Mouse (Mus musculus): ENCODE measurements around the gene Ccdc70.
"Not testable (repeated sequence)": the region's sequence is repeated elsewhere in the genome, so short reads cannot be mapped to it uniquely, and the experiment has no call there.

Gene Ccdc70

DNA sequence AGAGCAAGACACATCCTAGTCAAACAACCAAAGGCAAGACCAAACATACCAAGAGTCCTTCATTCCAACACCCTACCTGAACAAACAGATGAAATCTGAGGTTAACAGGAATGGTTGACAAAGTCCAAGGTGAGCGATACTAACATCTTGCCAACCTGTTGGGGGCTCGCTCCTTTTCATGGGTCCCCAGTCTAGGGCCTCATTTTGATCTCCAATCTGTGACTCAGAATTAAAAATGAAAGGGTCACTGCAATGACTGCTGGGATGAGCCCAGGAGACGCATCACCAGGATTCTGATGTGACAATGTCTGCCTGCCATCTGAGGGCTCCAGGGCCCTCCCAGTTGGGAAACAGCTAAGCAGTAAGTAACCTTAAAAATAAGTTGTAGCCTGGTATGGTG lies at the start of gene Ccdc70:
Gene Ccdc70 (plus strand): TSS at position 301 of the 400 bp plus-strand sequence.
- DNase-seq (ENCODE audit: low spot score in 2 of 2) = no peak

DNA sequence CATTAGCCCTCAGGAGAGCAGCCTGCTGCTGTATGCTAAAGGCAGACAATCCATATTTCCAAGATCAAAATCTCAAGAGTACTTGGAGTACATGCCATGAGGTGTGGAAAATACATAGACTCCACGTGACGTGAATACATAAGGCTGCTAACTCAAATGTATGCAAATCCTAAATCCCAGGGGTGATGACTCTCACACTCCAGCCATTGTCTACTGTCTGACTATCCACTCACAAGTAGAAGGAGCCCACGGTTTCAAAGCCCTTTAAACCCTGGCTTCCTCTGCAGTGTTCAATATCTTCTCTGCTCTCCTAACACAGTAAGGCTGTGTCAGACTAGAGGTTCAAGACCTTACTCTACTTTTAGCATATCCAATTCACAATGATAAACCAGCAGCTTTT lies 38.8 kb upstream of the Ccdc70 start:
- not testable (repeated sequence) for DNase-seq (ENCODE audit: low spot score in 2 of 2)

GRCm38 (mm10) chr8:21932610-21933009 lies 37.0 kb upstream of the Ccdc70 start, which contains the start of gene Defb15:
Defb15 (minus strand) TSS chr8:21932710.
- no peak for DNase-seq (ENCODE audit: low spot score in 2 of 2)

DNA sequence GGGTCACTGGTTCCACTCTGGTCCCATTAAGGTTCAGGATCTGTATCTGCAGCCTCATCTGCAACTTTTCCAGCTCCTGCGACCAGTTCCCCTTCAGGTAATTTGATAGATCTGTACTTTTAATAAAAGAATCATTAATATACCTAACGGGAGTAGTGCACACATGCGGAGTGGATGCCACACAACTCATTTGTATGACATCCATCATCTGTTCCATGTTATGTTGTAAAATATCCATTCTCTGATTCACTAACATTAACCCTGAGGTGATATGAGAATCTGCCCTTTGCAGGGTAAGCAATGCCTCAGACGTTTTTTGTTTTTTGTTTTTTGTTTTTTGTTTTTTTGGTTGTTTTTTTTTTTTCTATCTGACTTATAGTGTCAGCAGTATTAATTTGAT lies 31.5 kb upstream of the Ccdc70 start, which contains the start of gene Defb35:
Gene Defb35 (plus strand): TSS at position 301 of the 400 bp plus-strand sequence.
- DNase-seq (ENCODE audit: low spot score in 2 of 2) = not testable (repeated sequence)

DNA sequence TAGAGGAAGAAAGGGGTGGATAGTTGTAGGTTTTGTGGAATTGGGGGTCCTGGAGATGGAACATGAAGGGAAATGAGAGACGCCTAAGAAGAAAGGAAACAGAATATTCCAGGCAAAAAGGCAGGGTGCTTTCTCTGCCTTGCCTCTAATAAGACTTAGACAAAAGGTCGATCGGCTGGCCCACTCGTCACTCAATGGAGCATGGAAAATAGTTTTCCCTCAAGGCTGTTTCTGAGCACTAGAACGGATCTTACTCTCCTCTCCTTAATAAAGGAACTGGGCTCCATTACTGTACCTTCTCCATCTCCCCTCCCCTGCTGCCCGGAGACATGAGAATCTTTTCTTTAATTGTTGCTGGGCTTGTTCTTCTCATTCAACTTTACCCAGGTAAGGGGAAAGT lies 23.1 kb upstream of the Ccdc70 start, which contains the start of gene Defb13:
Gene Defb13 (plus strand): TSS at position 301 of the 400 bp plus-strand sequence.
- DNase-seq (ENCODE audit: low spot score in 2 of 2) = no peak

- no peak for DNase-seq (ENCODE audit: low spot score in 2 of 2)
These were observed 22.1 kb upstream of the Ccdc70 start for GRCm38 (mm10) chr8:21947311-21948017.

GRCm38 (mm10) chr8:21955321-21955720 lies 14.3 kb upstream of the Ccdc70 start:
- DNase-seq (ENCODE audit: low spot score in 2 of 2) = peak in 1 of 2 experiments; percentile 1

GRCm38 (mm10) chr8:21956336-21956735 lies 13.2 kb upstream of the Ccdc70 start:
- no peak for DNase-seq (ENCODE audit: low spot score in 2 of 2)

DNA sequence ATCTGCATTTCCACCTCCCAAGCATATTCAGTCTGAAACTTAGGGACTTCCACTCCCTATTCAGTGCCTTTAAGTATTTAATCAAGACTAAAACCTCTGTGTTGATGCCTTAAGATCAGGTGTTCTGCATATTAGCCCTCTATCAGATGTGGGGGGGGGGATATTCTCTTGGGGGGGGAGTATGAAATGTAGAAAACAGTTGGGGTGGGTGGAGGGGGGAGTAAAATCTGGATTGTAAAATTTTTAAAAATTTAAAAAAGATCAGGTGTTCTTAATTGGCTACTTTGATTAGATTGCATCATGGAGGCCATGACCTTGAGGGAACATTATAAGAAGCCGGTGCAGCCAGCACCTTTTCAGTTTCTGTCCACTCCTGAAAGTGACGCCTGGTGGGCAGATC lies 11.2 kb upstream of the Ccdc70 start, which contains the start of gene Fam90a1a:
Gene Fam90a1a (plus strand): TSS at position 301 of the 400 bp plus-strand sequence.
- DNase-seq (ENCODE audit: low spot score in 2 of 2) = no peak

DNA sequence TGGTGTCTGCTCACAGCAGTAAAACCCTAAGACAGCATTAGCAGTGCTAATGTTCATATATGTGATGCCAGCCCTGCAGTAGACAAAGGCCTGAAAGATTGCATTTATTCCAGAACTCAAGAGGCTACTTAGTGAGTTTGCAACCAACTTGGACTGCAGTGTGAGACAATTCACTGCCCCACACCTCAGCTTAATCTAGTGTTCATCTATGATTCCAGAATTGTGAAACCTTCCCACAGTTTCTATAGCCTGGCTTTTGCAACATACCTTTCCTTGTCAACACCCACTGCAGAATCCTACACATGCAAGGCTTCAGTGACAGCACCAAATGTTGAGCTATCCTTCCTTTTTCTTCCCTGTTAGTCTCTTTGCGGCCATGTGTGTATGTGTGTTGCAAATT lies 2.9 kb upstream of the Ccdc70 start:
- DNase-seq (ENCODE audit: low spot score in 2 of 2) = no peak

GRCm38 (mm10) chr8:21978193-21978592 lies 8.6 kb downstream of the Ccdc70 start:
- no peak for DNase-seq (ENCODE audit: low spot score in 2 of 2)

DNA sequence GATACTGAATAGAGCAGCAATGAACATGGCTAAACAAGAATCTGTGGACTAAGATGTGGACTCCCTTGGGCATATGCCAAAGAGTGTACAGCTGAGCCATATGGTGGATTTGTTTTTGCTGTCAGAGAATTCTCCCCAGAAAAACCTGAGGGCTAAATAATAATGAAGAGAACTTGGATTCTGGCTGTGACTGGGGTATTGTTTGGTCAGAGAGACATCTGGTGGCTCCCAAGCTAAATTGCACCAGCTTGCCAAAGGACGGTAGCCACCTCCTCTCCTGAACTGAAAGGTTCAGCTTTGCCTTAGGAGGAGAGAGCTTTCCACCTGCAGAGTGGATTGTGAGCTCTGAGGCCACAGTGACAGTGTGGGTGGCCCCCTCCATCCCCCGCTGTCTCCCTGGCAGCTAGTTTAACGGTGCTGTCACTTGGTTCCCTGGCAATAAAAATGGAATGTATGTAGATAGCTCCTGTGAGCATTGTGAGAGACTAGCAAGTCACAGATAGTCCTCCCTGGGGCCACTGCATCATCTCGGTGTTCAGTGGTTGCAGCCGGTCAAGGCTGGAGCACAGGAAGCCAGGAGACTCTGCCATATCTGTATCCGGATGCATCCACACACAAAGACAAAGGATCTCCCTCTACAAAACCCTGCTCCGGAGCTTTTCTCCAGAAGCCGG lies 12.2 kb downstream of the Ccdc70 start:
- no peak for DNase-seq (ENCODE audit: low spot score in 2 of 2)

DNA sequence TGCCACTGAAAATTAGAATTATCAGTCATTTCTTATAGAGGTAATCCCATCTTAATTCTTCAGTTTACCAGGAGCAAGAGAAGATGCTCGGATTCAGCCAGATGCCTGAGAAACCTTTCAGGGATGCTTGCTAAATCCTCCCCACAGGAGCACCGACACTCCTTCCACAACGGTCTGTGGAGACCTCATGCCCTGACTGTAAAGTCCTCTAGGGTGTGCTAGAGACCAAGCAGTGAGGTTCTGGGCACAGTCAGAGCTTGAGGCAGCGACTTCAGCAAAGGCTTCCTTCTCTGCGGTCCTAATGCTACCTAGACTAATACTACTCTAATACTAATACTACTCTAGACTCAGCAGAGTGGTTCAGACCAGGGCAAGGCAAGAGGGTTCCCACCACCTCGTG lies 22.6 kb downstream of the Ccdc70 start:
- no peak for DNase-seq (ENCODE audit: low spot score in 2 of 2)

DNA sequence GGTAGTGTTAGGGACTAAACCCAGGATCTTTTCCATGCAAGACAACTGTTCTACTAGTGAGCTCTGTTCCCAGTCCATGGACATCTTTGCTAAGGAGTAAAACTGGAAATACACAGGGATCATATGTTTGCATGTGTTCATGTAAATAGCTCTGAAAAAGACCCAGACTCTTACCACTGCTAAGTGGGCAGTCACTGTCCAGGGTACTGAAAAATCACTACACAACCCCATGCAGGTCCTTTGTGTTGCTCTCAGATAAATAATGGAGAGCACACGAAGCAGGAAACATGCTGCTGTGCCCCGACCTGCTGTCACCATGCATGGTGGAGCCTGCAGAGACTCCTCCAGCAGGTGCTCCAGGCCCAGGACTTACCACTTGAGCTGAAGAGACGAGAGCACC lies 25.6 kb downstream of the Ccdc70 start:
- no peak for DNase-seq (ENCODE audit: low spot score in 2 of 2)

DNA sequence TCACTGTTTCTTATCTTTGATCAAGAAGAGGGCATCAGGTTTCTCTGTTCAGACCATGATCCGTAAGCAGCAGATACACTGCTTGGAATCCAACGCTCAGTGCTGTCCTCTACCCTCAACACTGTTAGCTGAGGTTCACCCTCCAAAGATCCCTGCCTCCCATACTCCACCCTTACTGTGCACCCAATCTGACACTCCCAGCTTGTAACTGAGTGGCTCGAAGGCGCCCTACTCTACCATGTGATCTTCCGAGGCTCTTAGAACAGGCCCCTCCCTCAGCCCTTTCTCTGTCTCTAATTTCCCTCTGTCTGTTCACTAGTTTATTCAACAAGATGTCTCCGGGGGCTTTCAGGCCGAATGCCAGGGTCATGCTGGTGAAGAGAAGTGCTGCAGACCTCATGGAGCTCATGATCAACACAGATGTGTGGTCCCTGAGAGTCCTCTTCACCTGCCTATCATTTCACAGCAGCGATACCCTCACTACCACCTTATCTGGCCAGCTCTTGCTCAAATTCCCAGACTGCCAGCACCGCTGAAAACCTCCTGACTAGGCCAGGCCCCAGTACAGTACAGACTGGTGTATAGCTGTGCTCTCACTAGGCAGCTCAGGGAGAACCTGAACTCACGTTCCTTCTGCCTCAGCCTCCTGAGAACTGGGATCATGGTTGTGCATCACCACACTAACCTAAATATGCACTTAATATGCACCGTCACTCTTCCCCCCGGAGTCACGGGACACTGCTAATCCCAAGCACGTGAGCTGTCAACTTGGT lies 35.4 kb downstream of the Ccdc70 start:
- no peak for DNase-seq (ENCODE audit: low spot score in 2 of 2)

DNA sequence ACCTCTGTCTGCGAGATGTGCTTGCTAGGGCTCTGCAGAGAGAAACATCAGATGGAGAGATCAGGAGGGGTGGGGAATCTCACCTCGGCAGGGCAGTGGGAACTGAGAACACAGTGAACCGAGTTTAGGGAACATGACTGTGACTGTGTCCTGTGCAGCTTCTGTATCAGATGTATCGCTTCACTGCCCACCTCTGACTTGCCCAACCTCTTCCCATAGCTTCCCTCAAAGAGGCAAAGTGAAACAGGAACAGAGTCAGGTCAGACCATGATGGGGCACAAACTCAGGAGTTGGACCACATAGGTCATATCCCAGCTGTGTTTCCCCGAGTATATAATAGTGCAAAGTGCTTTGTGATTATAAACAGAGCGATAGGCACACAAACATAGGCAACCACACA lies 36.8 kb downstream of the Ccdc70 start:
- no peak for DNase-seq (ENCODE audit: low spot score in 2 of 2)

GRCm38 (mm10) chr8:22009403-22009802 lies 39.8 kb downstream of the Ccdc70 start:
- no peak for DNase-seq (ENCODE audit: low spot score in 2 of 2)

GRCm38 (mm10) chr8:22013034-22013707 lies 43.6 kb downstream of the Ccdc70 start:
- no peak for DNase-seq (ENCODE audit: low spot score in 2 of 2)

GRCm38 (mm10) chr8:22017731-22018130 lies 48.2 kb downstream of the Ccdc70 start:
- DNase-seq (ENCODE audit: low spot score in 2 of 2) = no peak

GRCm38 (mm10) chr8:22019498-22019897 lies 49.9 kb downstream of the Ccdc70 start:
- no peak for DNase-seq (ENCODE audit: low spot score in 2 of 2)

- DNase-seq (ENCODE audit: low spot score in 2 of 2) = no peak
These were observed 52.7 kb downstream of the Ccdc70 start for GRCm38 (mm10) chr8:22022244-22022643.
